Mouse (Mus musculus) kidney, adult 2 months (tissue): ENCODE results near the gene Eif4a1. TPM values are rescaled to one million over a fixed set of nuclear protein-coding genes. Genes with fewer than 3 reads are reported as not detected.

ENCODE experiments used
- DNase-seq: peaks from one replicate; pipeline ENCODE4 v3.0.0; 2021
- H3K27ac ChIP-seq: fragments of 200-500 bp; 2 replicates; pipeline ENCODE4 v1.5.1; 2012; ENCODE audit warnings: low read depth, low read length, control low read depth, inconsistent platforms; ENCODE audit not compliant: insufficient read depth
- H3K27me3 ChIP-seq: fragments of 200-500 bp; replicated peaks from 2 replicates; pipeline ENCODE4 v1.6.1; 2012; ENCODE audit warnings: mild to moderate bottlenecking, moderate library complexity, low read length, inconsistent platforms; ENCODE audit not compliant: control insufficient read depth, insufficient read depth
- H3K36me3 ChIP-seq: fragments of 200-500 bp; 2 replicates; pipeline ENCODE4 v1.6.1; 2012; ENCODE audit warnings: mild to moderate bottlenecking, moderate library complexity, low read length, inconsistent platforms; ENCODE audit not compliant: control insufficient read depth, insufficient read depth
- H3K4me1 ChIP-seq: fragments of 200-500 bp; 2 replicates; pipeline ENCODE4 v1.6.1; 2011; ENCODE audit warnings: low read length; ENCODE audit not compliant: control insufficient read depth, insufficient read depth
- H3K4me3 ChIP-seq: fragments of 200-500 bp; 2 replicates; pipeline ENCODE4 v1.5.1; 2011; ENCODE audit warnings: mild to moderate bottlenecking, low read depth, low read length, control low read depth; ENCODE audit not compliant: insufficient read depth
- CTCF ChIP-seq: fragments of 200-500 bp; conservative IDR thresholded peaks from 2 replicates; pipeline ENCODE4 v1.5.1; 2011; ENCODE audit warnings: low read depth, mild to moderate bottlenecking, control low read depth, low read length, moderate library complexity, mixed read lengths; ENCODE audit not compliant: insufficient read depth, insufficient read length
- POLR2A ChIP-seq: fragments of 200-500 bp; IDR thresholded peaks from one replicate; pipeline ENCODE4 v1.6.1; 2011; ENCODE audit warnings: low read depth, low read length, control low read depth
- WGBS: fragments of 180-500 bp; shearing (Covaris S2); methylation state at CpG from one replicate; pipeline ENCODE4 v1.1.7; 2018; 5-methylcytosine and 5-hydroxymethylcytosine counted together
- polyA plus RNA-seq: library from polyadenylated mRNA; depleted of rRNA; stranded (reverse); fragments of >200 nt; gene quantifications from 2 replicates; pipeline ENCODE4 v1.2.3, GENCODE M21; 2012

The Eif4a1 gene
- polyA plus RNA-seq, 1 experiment = 244 TPM

GRCm38 (mm10) chr11:69671726-69672124 is 498 bp downstream of the Eif4a1 start:
- peaks cover 8% of the 10 kb centered on the region; the same call in 1 of the 2 replicates for H3K36me3 ChIP-seq
- TF ChIP-seq POLR2A (no peak), CTCF (no peak)
- H3K27me3 ChIP-seq = no peaks in the 10 kb centered on the region
- H3K4me1 ChIP-seq = peaks cover 5% of the 10 kb centered on the region; the same call in 1 of the 2 replicates
- peak overlapping the region; percentile 93 for H3K4me3 ChIP-seq
- no peak for DNase-seq
- peak overlapping the region; percentile 97 for H3K27ac ChIP-seq
- 2% methylated on average over 43 of the region's 43 CpGs for WGBS

GRCm38 (mm10) chr11:69670786-69671725 is 1.2 kb downstream of the Eif4a1 start:
- Histone ChIP-seq H3K27ac (peak overlapping the region; percentile 97), H3K4me3 (peak overlapping the region; percentile 93), H3K4me1 (peaks cover 5% of the 10 kb centered on the region; the same call in 1 of the 2 replicates), H3K27me3 (no peaks in the 10 kb centered on the region), H3K36me3 (peaks cover 11% of the 10 kb centered on the region; the same call in 1 of the 2 replicates)
- peak; percentile 96 for DNase-seq
- TF ChIP-seq POLR2A = peak; percentile 74
- TF ChIP-seq CTCF = no peak
- under 1% methylated on average over 61 of the region's 61 CpGs for WGBS

- DNase-seq = no peak
- TF ChIP-seq CTCF (no peak), POLR2A (no peak)
- H3K4me1 ChIP-seq = peaks cover 8% of the 10 kb centered on the region; the same call in 1 of the 2 replicates
- H3K36me3 ChIP-seq = peaks cover 6% of the 10 kb centered on the region; the same call in 1 of the 2 replicates
- H3K4me3 ChIP-seq = no peak overlapping the region
- no peak overlapping the region for H3K27ac ChIP-seq
- WGBS = 93% methylated on average over 3 of the region's 3 CpGs
- no peaks in the 10 kb centered on the region for H3K27me3 ChIP-seq
These were observed 5.6 kb downstream of the Eif4a1 start for GRCm38 (mm10) chr11:69666665-69667005.

GRCm38 (mm10) chr11:69665961-69666664 is 6.1 kb downstream of the Eif4a1 start, which contains the start of gene Cd68:
Gene Cd68 (minus strand): TSS chr11:69666153.
- Histone ChIP-seq H3K4me1 (peaks cover 11% of the 10 kb centered on the region; the same call in 1 of the 2 replicates), H3K27ac (no peak within 1 kb of the TSS), H3K36me3 (peaks cover 6% of the 10 kb centered on the region; the same call in 1 of the 2 replicates), H3K27me3 (no peaks in the 10 kb centered on the region), H3K4me3 (no peak within 1 kb of the TSS)
- peak; percentile 47 for DNase-seq
- TF ChIP-seq POLR2A (no peak), CTCF (no peak)
- WGBS = 39% methylated on average over 7 of the region's 7 CpGs

GRCm38 (mm10) chr11:69665457-69665960 is 6.7 kb downstream of the Eif4a1 start:
- Histone ChIP-seq H3K4me1 (peaks cover 8% of the 10 kb centered on the region; the same call in 1 of the 2 replicates), H3K4me3 (no peak overlapping the region), H3K27ac (no peak overlapping the region), H3K27me3 (no peaks in the 10 kb centered on the region), H3K36me3 (peaks cover 6% of the 10 kb centered on the region; the same call in 1 of the 2 replicates)
- DNase-seq = no peak
- 70% methylated on average over 9 of the region's 9 CpGs for WGBS
- TF ChIP-seq POLR2A (no peak), CTCF (no peak)

GRCm38 (mm10) chr11:69664841-69665240 is 7.4 kb downstream of the Eif4a1 start:
- Histone ChIP-seq H3K4me3 (no peak overlapping the region), H3K36me3 (peaks cover 6% of the 10 kb centered on the region; the same call in 1 of the 2 replicates), H3K27me3 (no peaks in the 10 kb centered on the region), H3K4me1 (peaks cover 6% of the 10 kb centered on the region; the same call in 1 of the 2 replicates), H3K27ac (no peak overlapping the region)
- TF ChIP-seq POLR2A = no peak
- no peak for TF ChIP-seq CTCF
- no peak for DNase-seq
- WGBS = 85% methylated on average over 7 of the region's 7 CpGs
